Mouse (Mus musculus) liver, postnatal 0 days (tissue): ENCODE measurements around the gene Fads1.
"Not testable (repeated sequence)": the region's sequence is repeated elsewhere in the genome, so short reads cannot be mapped to it uniquely, and the experiment has no call there.

Source experiments
- CTCF ChIP-seq: sonication (generic); IDR thresholded peaks from 2 replicates; pipeline ENCODE4 v1.5.1; 2016; ENCODE audit warnings: antibody characterized with exemption, low read depth
- EP300 ChIP-seq: IDR thresholded peaks from 2 replicates; pipeline ENCODE4 v1.6.1; 2016; ENCODE audit warnings: antibody characterized with exemption, low read depth, mild to moderate bottlenecking

DNA sequence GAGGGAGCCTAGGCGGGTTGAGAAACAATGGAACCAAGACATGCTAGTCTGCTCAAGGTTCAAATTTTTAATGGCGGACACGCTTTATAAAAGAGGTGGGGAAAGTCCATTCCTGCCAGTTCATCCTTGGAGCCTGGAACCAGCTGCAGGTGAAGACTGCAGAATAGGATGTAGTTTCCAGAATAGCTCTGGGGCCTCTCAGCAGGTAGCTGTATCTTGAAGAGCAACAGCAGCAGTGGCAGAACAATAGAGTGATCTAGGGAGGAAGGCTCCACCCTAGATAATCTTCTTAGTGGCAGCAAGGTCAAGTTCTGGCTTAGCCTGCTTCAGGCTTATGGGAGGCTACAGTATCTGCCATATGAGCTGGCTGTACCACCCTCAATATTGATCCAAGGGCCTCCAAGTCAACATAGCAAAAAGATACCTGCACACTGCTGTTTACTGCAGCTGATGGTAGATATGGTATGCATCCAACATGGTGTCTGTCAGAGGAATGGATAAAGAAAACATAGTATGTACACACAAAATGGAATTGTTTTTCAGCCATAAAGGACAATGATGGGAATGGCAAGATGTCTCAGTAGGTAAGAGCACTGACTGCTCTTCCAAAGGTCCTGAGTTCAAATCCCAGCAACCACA is 12.9 kb upstream of the Fads1 start:
- TF ChIP-seq CTCF, EP300: not testable (repeated sequence)
